Mouse (Mus musculus): Measurements from ENCODE around the gene Tmem117. TPM values are rescaled to one million over a fixed set of nuclear protein-coding genes. Genes with fewer than 3 reads are reported as not detected.

Tmem117 gene
- polyA plus RNA-seq, 2 experiments from 2014 or later = 0.49 TPM; not detected in 1

Other genes starting within 250 kb of the Tmem117 start
- gene Adamts20, start 163.8 kb upstream of the Tmem117 start, polyA plus RNA-seq (2017; shearing (Covaris generic)) = under 1 TPM in 1 of 2 experiments, not detected in 1; 0.17 TPM
- 1 to 10 TPM; 7.1 to 8.7 TPM for gene Pus7l, start 85.7 kb upstream of the Tmem117 start, polyA plus RNA-seq (2017; shearing (Covaris generic))
- gene Irak4, start 85.6 kb upstream of the Tmem117 start, polyA plus RNA-seq (2017; shearing (Covaris generic)) = 10 to 100 TPM; 31.4 to 37.2 TPM
- 10 to 100 TPM; 52.6 to 60.0 TPM for gene Twf1, start 39.3 kb upstream of the Tmem117 start, polyA plus RNA-seq (2017; shearing (Covaris generic))

All from activated CD4-positive, CD25-positive, alpha-beta regulatory T cell, adult 4 months (primary cell).